Mouse (Mus musculus) spleen, adult 2 months (tissue): ENCODE measurements around the gene Ctu2. TPM values are rescaled to one million over a fixed set of nuclear protein-coding genes. Genes with fewer than 3 reads are reported as not detected.
A peak's percentile ranks its signal among the peaks of the same experiment; 100 is the strongest.

Experiments used
- DNase-seq, 2 experiments: peaks; one replicate each; pipeline versions ENCODE4 v3.0.0 to v3.0.0-alpha.2; 2012 to 2021; ENCODE audit warnings: low spot score in 2 of 2, low read depth in 1 of 2
- H3K27ac ChIP-seq: fragments of 200-500 bp; 2 replicates; pipeline ENCODE4 v1.5.1; 2012; ENCODE audit warnings: low read length, inconsistent platforms; ENCODE audit not compliant: insufficient read depth
- H3K27me3 ChIP-seq: fragments of 200-500 bp; 2 replicates; pipeline ENCODE4 v1.6.1; 2012; ENCODE audit warnings: mild to moderate bottlenecking, moderate library complexity, low read length, inconsistent platforms; ENCODE audit not compliant: control insufficient read depth, insufficient read depth
- H3K36me3 ChIP-seq: fragments of 200-500 bp; 2 replicates; pipeline ENCODE4 v1.6.1; 2012; ENCODE audit warnings: mild to moderate bottlenecking, low read length, inconsistent platforms; ENCODE audit not compliant: control insufficient read depth, insufficient read depth
- H3K4me1 ChIP-seq: fragments of 200-500 bp; 2 replicates; pipeline ENCODE4 v1.6.1; 2011; ENCODE audit warnings: inconsistent platforms; ENCODE audit not compliant: control insufficient read depth, insufficient read depth, insufficient read length
- H3K4me3 ChIP-seq: fragments of 200-500 bp; 2 replicates; pipeline ENCODE4 v1.5.1; 2011; ENCODE audit warnings: mild to moderate bottlenecking, inconsistent platforms; ENCODE audit not compliant: insufficient read depth, insufficient read length; ENCODE audit errors: extremely low read depth
- CTCF ChIP-seq: fragments of 200-500 bp; IDR thresholded peaks from 2 replicates; pipeline ENCODE4 v1.5.1; 2011; ENCODE audit warnings: mild to moderate bottlenecking, inconsistent platforms; ENCODE audit not compliant: insufficient read depth, insufficient read length, insufficient replicate concordance; ENCODE audit errors: extremely low read depth
- POLR2A ChIP-seq: fragments of 200-500 bp; IDR thresholded peaks from 2 replicates; pipeline ENCODE4 v1.6.1; 2011; ENCODE audit warnings: low read depth, low read length, inconsistent platforms
- WGBS: fragments of 180-500 bp; shearing (Covaris S2); methylation state at CpG from one replicate; pipeline ENCODE4 v1.1.7; 2018; 5-methylcytosine and 5-hydroxymethylcytosine counted together
- polyA plus RNA-seq: library from polyadenylated mRNA; depleted of rRNA; stranded (reverse); fragments of >200 nt; gene quantifications from 2 replicates; pipeline ENCODE4 v1.2.3, GENCODE M21; 2012

Gene Ctu2
- polyA plus RNA-seq, 1 experiment, result 40.8 TPM

DNA sequence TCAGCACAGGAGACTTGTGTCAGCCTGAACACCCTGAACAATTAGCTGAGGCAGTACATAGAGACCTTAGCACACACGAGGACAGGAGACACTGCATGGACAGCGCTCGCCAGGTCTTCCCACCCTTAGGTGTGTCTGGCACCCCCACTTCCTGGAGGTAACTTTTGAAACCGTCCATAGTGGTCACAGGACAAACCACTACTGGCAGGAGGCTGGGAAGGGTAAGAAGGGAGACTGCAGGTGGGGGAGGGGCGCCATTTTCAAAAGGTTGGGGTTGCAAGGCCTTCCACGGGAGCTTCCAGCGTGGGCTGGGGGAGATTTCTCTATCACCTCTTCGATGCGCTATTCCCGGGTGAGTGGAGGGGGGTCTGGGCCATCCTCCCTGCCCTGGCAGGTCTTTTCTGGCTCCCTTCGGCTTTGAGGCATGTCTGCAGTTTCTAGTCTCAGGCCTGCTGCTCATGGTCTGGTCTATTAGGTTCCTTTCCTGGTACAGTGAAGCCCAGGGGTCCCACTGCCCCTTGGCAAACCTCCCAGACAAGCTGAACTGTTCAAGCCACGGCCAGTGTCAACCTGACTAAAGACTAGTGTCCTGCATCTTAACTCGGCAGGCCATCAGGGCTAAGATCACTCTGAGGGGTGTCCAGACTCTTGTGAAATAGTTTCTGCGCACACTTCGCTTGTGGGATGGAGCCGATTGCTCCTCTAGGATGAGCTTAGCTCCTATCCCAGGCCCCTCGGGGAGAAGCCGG, 44.1 kb upstream of the Ctu2 start:
- Histone ChIP-seq H3K4me1 (peaks cover 32% of the 10 kb centered on the region; the same call in 1 of the 2 replicates), H3K27ac (peak overlapping the region; percentile 99), H3K4me3 (peak overlapping the region; percentile 88), H3K36me3 (peaks cover 8% of the 10 kb centered on the region), H3K27me3 (no peaks in the 10 kb centered on the region)
- WGBS, result 10% methylated on average over 17 of the region's 18 CpGs
- DNase-seq, result peak in 1 of 2 experiments; percentile 33
- TF ChIP-seq CTCF, result no peak
- no peak for TF ChIP-seq POLR2A

DNA sequence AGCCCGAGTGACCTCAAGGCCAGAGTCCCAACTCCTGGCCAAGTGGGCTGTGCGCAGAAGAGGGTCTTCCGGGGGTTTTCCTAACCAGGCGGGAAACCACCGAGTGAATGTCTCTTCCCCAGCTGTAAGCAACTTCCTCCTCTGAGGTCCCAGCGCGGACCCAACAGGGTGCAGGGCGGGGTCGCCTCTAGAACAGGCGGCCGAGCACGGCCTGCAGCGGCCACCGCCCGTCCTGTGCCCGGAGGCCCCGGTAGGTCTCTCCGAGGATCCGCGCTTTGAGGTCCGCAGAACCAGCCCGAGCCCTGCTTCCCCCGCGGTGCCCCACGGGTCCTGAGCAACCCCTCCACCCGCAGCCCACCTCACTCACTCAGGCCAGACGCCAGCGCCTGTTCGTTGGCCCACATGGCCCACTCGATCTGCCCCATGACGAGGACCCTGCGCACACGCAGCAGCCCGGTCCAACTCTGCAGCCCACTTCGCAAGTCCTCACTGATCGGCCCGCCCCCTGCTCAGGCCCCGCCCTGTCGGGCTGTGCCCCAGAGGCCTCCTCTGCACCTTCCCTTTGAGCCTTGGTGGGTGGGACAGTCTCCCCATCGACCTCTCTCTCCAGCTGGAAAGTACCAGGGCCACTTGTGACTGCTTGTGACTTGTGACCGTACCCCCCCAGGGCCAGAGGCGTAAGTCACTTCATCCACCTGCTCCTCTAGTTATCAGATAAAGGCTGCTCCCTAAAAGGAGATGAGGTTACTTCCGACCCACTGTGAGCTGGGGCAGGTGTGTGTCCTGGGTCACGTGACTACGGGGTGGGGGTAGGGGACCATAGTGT, 43.3 kb upstream of the Ctu2 start, which contains the start of gene Cyba:
TSS of gene Cyba (minus strand) at position 488 of the 826 bp plus-strand sequence.
- peak; percentile 75 to 87 for DNase-seq
- H3K4me3 ChIP-seq, result peak within 1 kb of the TSS; percentile 88
- peak within 1 kb of the TSS; percentile 99 for H3K27ac ChIP-seq
- H3K36me3 ChIP-seq, result peaks cover 3% of the 10 kb centered on the region; the same call in 1 of the 2 replicates
- H3K27me3 ChIP-seq, result no peaks in the 10 kb centered on the region
- TF ChIP-seq POLR2A (peak; percentile 78), CTCF (no peak)
- under 1% methylated on average over 45 of the region's 45 CpGs for WGBS
- H3K4me1 ChIP-seq, result peaks cover 32% of the 10 kb centered on the region

DNA sequence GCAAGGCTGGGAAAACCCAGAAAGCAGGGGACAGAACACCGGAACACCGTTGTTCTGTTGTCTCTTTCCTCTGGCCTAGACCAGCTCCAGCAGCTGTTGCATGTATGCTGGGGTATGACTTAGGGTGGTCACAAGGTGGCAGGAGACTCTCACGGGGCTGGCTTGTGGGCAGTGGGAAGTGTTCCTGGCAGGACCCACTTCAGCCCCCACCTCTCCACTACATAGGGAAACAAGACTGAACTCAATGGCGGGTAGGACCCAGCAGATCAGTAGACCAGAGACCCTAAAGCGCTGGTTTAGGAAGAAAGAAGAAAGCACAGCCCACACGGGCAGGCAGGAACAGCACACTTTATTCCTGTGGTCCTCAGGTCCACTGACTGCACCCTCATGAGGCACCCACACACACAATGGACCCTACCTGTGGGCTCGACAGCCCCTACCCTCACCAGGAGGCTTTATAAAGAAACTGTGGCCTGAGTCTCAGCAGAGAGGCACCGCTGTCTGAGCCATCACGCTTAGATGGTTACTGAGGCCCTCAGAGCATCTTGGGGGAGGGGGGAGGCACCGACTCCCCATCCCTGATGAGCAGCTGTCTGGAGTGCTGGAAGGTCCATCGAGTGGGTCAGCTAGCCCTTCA, 42.6 kb upstream of the Ctu2 start:
- 42% methylated on average over 11 of the region's 11 CpGs for WGBS
- Histone ChIP-seq H3K4me3 (peak overlapping the region; percentile 88; the same call in 1 of the 2 replicates), H3K4me1 (peaks cover 36% of the 10 kb centered on the region), H3K27me3 (no peaks in the 10 kb centered on the region), H3K36me3 (peaks cover 3% of the 10 kb centered on the region; the same call in 1 of the 2 replicates), H3K27ac (peak overlapping the region; percentile 99)
- TF ChIP-seq CTCF, result peak; percentile 31; the same call in 1 of the 2 replicates
- TF ChIP-seq POLR2A, result no peak; the same call in 1 of the 2 replicates
- no peak for DNase-seq

DNA sequence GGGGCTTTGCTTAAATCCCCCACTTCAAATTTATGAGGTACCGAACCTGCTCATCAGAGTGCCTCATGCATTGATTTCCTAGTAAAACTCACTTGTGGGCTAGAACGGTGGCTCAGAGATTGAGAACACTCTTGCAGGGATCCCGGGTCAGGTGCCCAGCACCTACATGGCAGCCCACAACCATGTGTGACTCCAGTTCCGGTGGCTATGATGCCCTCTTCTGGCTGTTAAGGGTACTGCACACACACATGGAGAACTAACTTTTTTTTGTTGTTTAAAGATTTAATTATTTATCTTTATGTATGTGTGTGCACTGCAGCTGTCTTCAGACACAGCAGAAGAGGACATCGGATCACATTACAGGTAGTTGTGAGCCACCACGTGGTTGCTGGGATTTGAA, 40.6 kb upstream of the Ctu2 start:
- 93% methylated on average over 6 of the region's 6 CpGs for WGBS
- DNase-seq, result no peak
- Histone ChIP-seq H3K4me3 (no peak overlapping the region), H3K36me3 (no peaks in the 10 kb centered on the region; the same call in 1 of the 2 replicates), H3K4me1 (peaks cover 26% of the 10 kb centered on the region), H3K27ac (no peak overlapping the region), H3K27me3 (no peaks in the 10 kb centered on the region)
- TF ChIP-seq CTCF, result peak; percentile 9; the same call in 1 of the 2 replicates
- no peak for TF ChIP-seq POLR2A

DNA sequence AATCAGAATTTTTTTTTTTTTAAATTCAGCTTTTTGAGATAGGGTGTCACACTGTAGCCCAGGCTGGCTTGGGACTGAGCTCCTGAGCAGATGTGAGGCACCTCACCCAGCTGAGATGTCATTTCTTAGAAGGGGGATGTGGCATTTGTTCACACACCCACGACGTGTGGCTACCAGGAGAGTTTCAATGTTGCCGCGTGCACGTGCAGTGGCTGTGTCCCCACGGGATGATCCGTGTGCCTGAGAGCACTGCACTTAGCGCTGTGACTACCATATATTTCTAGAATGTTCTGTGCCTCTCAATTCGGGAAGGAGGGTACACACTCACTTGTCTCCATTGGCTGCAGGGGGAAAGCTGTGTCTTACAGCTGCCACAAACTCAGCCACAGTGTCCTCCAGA, 39.8 kb upstream of the Ctu2 start:
- H3K27me3 ChIP-seq, result no peaks in the 10 kb centered on the region
- no peak for DNase-seq
- TF ChIP-seq POLR2A, result no peak
- TF ChIP-seq CTCF, result no peak
- H3K36me3 ChIP-seq, result no peaks in the 10 kb centered on the region; the same call in 1 of the 2 replicates
- H3K4me1 ChIP-seq, result peaks cover 21% of the 10 kb centered on the region
- no peak overlapping the region for H3K4me3 ChIP-seq
- no peak overlapping the region for H3K27ac ChIP-seq
- 54% methylated on average over 9 of the region's 9 CpGs for WGBS

DNA sequence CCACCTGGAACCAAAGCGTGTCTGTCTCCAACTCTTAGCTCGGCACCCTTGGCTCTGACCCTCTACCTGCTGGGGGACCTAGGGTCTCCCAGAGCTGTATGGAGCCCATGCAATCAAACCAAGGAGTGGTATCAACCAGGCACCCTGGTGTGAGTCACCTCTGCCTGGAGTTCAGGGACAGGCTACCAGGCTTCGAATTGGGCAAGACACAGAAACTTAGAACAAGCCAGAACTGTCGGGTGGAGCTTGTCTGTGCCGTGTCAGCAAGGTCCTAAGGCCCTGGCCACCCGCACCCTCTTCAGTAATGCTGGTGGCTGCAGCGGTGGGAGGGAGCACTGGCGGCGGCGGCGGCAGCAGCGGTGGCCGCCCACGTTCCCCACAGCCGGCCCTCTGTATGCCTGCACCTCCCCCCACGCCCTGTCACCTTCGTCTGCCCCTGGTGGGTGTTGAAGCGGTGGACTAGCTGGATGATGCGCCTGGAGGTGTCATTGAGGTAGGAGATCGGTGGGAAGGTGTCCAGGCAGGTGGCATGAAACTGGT, 39.3 kb upstream of the Ctu2 start:
- H3K27ac ChIP-seq, result peak overlapping the region; percentile 18; the same call in 1 of the 2 replicates
- no peak for DNase-seq
- TF ChIP-seq CTCF (no peak), POLR2A (no peak)
- 82% methylated on average over 20 of the region's 20 CpGs for WGBS
- no peak overlapping the region for H3K4me3 ChIP-seq
- H3K4me1 ChIP-seq, result peaks cover 21% of the 10 kb centered on the region
- H3K36me3 ChIP-seq, result no peaks in the 10 kb centered on the region; the same call in 1 of the 2 replicates
- no peaks in the 10 kb centered on the region for H3K27me3 ChIP-seq
